Mouse (Mus musculus) forebrain, postnatal 0 days (tissue): Measurements from ENCODE around the gene Knstrn. TPM values are rescaled to one million over a fixed set of nuclear protein-coding genes. Genes with fewer than 3 reads are reported as not detected.

Source experiments
- ATAC-seq: fragments of 200-750 bp; cut with Nextera tagmentation; 2 replicates; pipeline ENCODE4 v1.8.0; 2017; ENCODE audit warnings: mild to moderate bottlenecking, moderate library complexity
- DNase-seq: peaks from one replicate; pipeline ENCODE4 v3.0.0-alpha.2; 2015
- H3K27ac ChIP-seq: fragments of 300-500 bp; sonication (generic); 2 replicates; pipeline ENCODE4 v1.5.1; 2014; ENCODE audit warnings: low read depth, mild to moderate bottlenecking, antibody characterized with exemption, low read length, moderate library complexity, mixed read lengths
- H3K27me3 ChIP-seq: fragments of 300-500 bp; sonication (generic); 2 replicates; pipeline ENCODE4 v1.6.1; 2014; ENCODE audit warnings: mild to moderate bottlenecking, low read length, mixed read lengths; ENCODE audit not compliant: insufficient read depth
- H3K36me3 ChIP-seq: fragments of 300-500 bp; sonication (generic); 2 replicates; pipeline ENCODE4 v1.6.1; 2014; ENCODE audit warnings: mild to moderate bottlenecking, moderate library complexity; ENCODE audit not compliant: insufficient read depth
- H3K4me1 ChIP-seq: fragments of 300-500 bp; sonication (generic); 2 replicates; pipeline ENCODE4 v1.6.1; 2014; ENCODE audit warnings: antibody characterized with exemption; ENCODE audit not compliant: insufficient read depth
- H3K4me2 ChIP-seq: fragments of 300-500 bp; sonication (generic); 2 replicates; pipeline ENCODE4 v1.6.1; 2014; ENCODE audit warnings: low read depth, mild to moderate bottlenecking, moderate library complexity
- H3K4me3 ChIP-seq: fragments of 300-500 bp; sonication (generic); 2 replicates; pipeline ENCODE4 v1.5.1; 2014; ENCODE audit warnings: low read depth, low read length, mixed read lengths
- H3K9ac ChIP-seq: fragments of 300-500 bp; sonication (generic); 2 replicates; pipeline ENCODE4 v1.6.1; 2014; ENCODE audit warnings: mild to moderate bottlenecking
- H3K9me3 ChIP-seq: fragments of 300-500 bp; sonication (generic); 2 replicates; pipeline ENCODE4 v1.6.1; 2016; ENCODE audit warnings: low read length
- CTCF ChIP-seq: sonication (generic); IDR thresholded peaks from 2 replicates; pipeline ENCODE4 v1.5.1; 2016; ENCODE audit warnings: antibody characterized with exemption, control low read depth, low read depth
- WGBS: fragments of 180-500 bp; shearing (Covaris S2); extraction: QIAGEN DNeasy Blood & Tissue Kit; methylation state at CpG from one replicate; pipeline ENCODE4 v1.1.7; 2014; 5-methylcytosine and 5-hydroxymethylcytosine counted together
- polyA plus RNA-seq: library from polyadenylated mRNA; unstranded; fragments of >200 nt; fragmentation: Nextera tagmentation; extraction: Ambion mirVana; gene quantifications from 2 replicates; pipeline ENCODE4 v1.2.1, GENCODE M21; 2015
- total RNA-seq: library from RNA; depleted of rRNA; stranded (reverse); fragments of >200 nt; gene quantifications from 2 replicates; pipeline ENCODE4 v1.2.3, GENCODE M21; 2014

The Knstrn gene
- total and polyA plus RNA-seq, 2 experiments from 2014 or later = 7.1 to 13.1 TPM

DNA sequence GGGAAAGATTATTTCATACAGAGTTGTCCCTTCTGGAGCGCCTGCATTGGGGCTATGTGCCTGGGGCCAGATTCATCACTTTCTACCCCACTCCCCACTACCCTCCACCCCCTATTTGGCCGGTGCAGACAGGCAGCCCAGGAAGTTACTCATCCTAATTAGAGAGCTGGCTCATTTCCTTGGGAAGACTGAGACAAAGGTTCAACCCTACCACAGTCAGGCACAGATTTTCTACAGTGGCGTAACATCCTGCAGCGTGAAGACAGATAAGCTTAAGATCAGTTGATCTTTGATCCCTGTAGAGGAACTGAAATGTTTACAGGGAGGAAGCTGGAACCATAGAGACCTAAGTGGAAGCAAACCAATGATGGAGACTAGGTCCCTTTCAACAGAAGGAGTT, 31.5 kb upstream of the Knstrn start:
- H3K9me3 ChIP-seq = no peaks in the 10 kb centered on the region
- H3K27ac ChIP-seq = no peak overlapping the region
- no peaks in the 10 kb centered on the region; the same call in 1 of the 2 replicates for H3K4me1 ChIP-seq
- DNase-seq (no peak), ATAC-seq (no peak)
- no peak overlapping the region for H3K9ac ChIP-seq
- TF ChIP-seq CTCF = no peak
- no peak overlapping the region for H3K4me2 ChIP-seq
- peaks cover 16% of the 10 kb centered on the region; the same call in 1 of the 2 replicates for H3K36me3 ChIP-seq
- WGBS = 71% methylated on average over 4 of the region's 4 CpGs
- H3K4me3 ChIP-seq = no peak overlapping the region
- no peaks in the 10 kb centered on the region for H3K27me3 ChIP-seq

- Histone ChIP-seq H3K9ac (no peak overlapping the region), H3K4me3 (no peak overlapping the region), H3K4me1 (no peaks in the 10 kb centered on the region; the same call in 1 of the 2 replicates), H3K4me2 (no peak overlapping the region), H3K27me3 (no peaks in the 10 kb centered on the region), H3K27ac (no peak overlapping the region), H3K36me3 (peaks cover 23% of the 10 kb centered on the region), H3K9me3 (no peaks in the 10 kb centered on the region)
- WGBS = 68% methylated on average over 5 of the region's 5 CpGs
- ATAC-seq (no peak), DNase-seq (no peak)
- no peak for TF ChIP-seq CTCF
Observed at GRCm38 (mm10) chr2:118783093-118783492, 30.7 kb upstream of the Knstrn start.

DNA sequence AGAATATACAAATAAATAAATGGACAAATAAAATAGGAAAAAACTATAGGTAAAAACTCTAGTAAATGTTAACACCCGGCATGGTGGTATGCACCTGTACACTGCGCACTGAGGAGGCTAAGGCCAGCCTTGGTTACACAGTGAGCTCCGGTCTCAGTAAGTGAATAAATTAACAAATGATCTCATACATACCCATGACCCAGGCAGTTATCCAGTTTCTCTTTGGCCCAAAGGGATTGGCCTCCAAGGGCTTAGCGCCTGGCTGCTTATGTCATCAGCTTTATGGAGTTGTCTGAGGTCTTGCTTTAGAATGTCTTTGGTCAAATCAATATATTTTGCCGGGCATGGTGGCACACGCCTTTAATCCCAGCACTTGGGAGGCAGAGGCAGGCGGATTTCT, 30.1 kb upstream of the Knstrn start:
- TF ChIP-seq CTCF = no peak
- H3K9ac ChIP-seq = no peak overlapping the region
- no peak overlapping the region for H3K4me2 ChIP-seq
- no peaks in the 10 kb centered on the region; the same call in 1 of the 2 replicates for H3K4me1 ChIP-seq
- H3K4me3 ChIP-seq = no peak overlapping the region
- ATAC-seq = no peak
- no peaks in the 10 kb centered on the region for H3K27me3 ChIP-seq
- no peaks in the 10 kb centered on the region for H3K9me3 ChIP-seq
- WGBS = 92% methylated on average over 7 of the region's 7 CpGs
- peaks cover 27% of the 10 kb centered on the region for H3K36me3 ChIP-seq
- no peak for DNase-seq
- no peak overlapping the region for H3K27ac ChIP-seq

GRCm38 (mm10) chr2:118786525-118786924, 27.3 kb upstream of the Knstrn start:
- Histone ChIP-seq H3K27me3 (no peaks in the 10 kb centered on the region), H3K4me1 (no peaks in the 10 kb centered on the region), H3K4me2 (no peak overlapping the region), H3K9ac (no peak overlapping the region), H3K4me3 (no peak overlapping the region), H3K9me3 (no peaks in the 10 kb centered on the region), H3K27ac (no peak overlapping the region), H3K36me3 (peaks cover 42% of the 10 kb centered on the region)
- ATAC-seq (no peak), DNase-seq (no peak)
- no peak for TF ChIP-seq CTCF
- WGBS = 85% methylated on average over 5 of the region's 5 CpGs

- no peak overlapping the region for H3K4me3 ChIP-seq
- H3K4me1 ChIP-seq = no peaks in the 10 kb centered on the region
- WGBS = 54% methylated on average over 11 of the region's 11 CpGs
- H3K27ac ChIP-seq = no peak overlapping the region
- H3K9me3 ChIP-seq = no peaks in the 10 kb centered on the region
- peaks cover 52% of the 10 kb centered on the region for H3K36me3 ChIP-seq
- TF ChIP-seq CTCF = no peak
- H3K27me3 ChIP-seq = no peaks in the 10 kb centered on the region
- no peak overlapping the region for H3K4me2 ChIP-seq
- ATAC-seq (peak; percentile 39), DNase-seq (peak; percentile 49)
- no peak overlapping the region for H3K9ac ChIP-seq
Observed at GRCm38 (mm10) chr2:118789501-118789900, 24.3 kb upstream of the Knstrn start.

GRCm38 (mm10) chr2:118790221-118790550, 23.6 kb upstream of the Knstrn start:
- no peak for TF ChIP-seq CTCF
- no peak overlapping the region for H3K9ac ChIP-seq
- ATAC-seq (no peak; the same call in 1 of the 2 replicates), DNase-seq (no peak)
- H3K9me3 ChIP-seq = no peaks in the 10 kb centered on the region
- no peak overlapping the region for H3K4me3 ChIP-seq
- H3K27ac ChIP-seq = no peak overlapping the region
- no peaks in the 10 kb centered on the region for H3K27me3 ChIP-seq
- H3K4me1 ChIP-seq = no peaks in the 10 kb centered on the region
- peaks cover 52% of the 10 kb centered on the region for H3K36me3 ChIP-seq
- 55% methylated on average over 12 of the region's 12 CpGs for WGBS
- peak overlapping the region; percentile 21; the same call in 1 of the 2 replicates for H3K4me2 ChIP-seq

DNA sequence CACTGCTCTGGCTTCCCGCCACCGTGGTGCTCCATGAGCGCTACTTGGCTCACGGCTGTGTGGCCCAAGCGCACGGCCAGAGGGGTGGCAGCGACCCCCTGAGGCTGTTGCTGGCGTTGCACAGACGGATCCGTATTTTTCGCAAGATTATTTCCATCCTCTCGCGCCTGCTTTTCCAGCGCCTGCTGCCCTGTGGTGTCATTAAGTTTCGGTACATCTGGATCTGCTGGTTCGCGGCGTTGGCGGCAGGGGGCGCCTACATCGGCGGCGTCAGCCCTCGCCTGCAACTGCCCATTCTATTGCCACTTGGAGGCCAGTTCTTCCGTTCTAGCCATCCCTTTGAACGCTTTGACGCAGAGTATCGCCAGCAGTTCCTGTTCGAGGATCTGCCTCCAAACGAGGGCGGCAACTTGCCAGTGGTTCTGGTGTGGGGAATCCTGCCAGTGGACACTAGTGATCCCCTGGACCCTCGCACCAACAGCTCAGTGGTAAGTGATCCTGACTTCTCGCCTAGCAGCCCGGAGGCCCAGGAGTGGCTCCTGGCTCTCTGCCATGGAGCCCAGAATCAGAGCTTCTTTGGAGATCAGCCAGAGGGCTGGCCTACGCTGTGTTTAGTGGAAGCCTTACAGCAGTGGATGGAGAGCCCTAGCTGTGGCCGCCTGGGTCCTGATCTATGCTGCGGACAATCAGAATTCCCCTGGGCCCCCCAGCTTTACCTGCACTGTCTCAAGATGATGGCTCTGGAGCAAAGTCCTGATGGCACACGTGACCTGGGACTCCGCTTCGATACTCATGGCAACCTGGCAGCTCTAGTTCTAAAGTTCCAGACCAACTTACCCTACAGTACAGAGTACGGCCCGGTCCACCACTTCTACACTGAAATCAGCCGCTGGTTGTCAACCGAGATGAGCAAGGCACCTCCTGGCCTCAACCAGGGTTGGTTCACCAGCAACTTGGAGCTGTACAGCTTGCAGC, 23.0 kb upstream of the Knstrn start:
- TF ChIP-seq CTCF = peak; percentile 65
- Histone ChIP-seq H3K27ac (no peak overlapping the region), H3K4me3 (no peak overlapping the region), H3K27me3 (no peaks in the 10 kb centered on the region), H3K4me2 (peak overlapping the region; percentile 21; the same call in 1 of the 2 replicates), H3K4me1 (no peaks in the 10 kb centered on the region), H3K9me3 (no peaks in the 10 kb centered on the region), H3K9ac (no peak overlapping the region), H3K36me3 (peaks cover 50% of the 10 kb centered on the region)
- DNase-seq (peak; percentile 61), ATAC-seq (peak; percentile 69)
- 23% methylated on average over 44 of the region's 44 CpGs for WGBS
